Mouse (Mus musculus): Measurements from ENCODE around the gene Nt5c1a. TPM values are rescaled to one million over a fixed set of nuclear protein-coding genes. Genes with fewer than 3 reads are reported as not detected.
"Not testable (repeated sequence)": the region's sequence is repeated elsewhere in the genome, so short reads cannot be mapped to it uniquely, and the experiment has no call there.

Gene Nt5c1a
- total RNA-seq (2017): not detected in 3 replicates

DNA sequence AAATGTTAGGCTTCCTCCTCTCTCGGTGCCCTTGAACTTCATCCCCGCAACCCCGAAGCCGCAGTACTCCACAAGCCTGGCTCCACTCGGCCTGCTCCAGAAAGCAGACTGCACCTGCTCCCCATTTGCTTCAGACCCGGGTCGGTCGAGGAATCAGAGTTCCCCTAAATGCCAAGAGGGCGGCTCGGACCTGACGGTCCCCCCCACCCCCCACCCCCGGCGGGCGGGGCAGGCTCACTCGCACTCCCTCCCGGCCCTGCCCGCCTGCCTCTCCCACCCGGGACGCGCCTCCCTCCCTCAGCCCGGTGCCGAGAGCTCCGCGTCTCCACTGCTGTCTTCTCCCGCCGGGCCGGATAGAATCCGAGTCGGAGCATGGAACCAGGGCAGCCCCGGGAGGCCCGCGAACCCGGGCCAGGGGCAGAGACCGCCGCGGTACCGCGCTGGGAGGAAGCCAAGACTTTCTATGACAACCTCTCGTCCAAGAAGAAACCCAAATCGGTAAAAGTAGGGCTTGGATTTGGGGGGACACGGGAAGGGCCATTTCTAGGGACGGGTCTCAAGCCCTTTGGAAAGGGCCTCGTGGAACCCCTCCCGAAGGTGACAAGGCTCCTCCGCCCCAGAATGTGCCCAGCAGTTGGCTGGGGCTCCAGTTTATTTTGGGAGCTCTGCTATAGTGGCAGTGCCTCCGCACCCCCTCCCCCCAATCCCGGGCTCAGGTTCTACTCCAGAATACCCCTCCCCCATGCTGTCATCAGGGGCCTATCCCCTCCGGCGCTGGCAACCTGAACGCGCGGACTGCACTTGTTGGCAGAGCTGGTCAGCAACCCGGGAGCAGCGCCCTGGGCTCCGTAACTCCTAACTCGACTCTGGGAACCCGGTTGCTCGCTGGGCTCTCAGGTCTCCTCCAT, at the start of gene Nt5c1a:
Gene Nt5c1a, plus strand, starts transcription at position 319 of the 908 bp plus-strand sequence.
- no peak for ATAC-seq (replicated peaks; ENCODE audit: insufficient number of reproducible peaks, low FRiP score, low TSS enrichment, poor library complexity, severe bottlenecking)

DNA sequence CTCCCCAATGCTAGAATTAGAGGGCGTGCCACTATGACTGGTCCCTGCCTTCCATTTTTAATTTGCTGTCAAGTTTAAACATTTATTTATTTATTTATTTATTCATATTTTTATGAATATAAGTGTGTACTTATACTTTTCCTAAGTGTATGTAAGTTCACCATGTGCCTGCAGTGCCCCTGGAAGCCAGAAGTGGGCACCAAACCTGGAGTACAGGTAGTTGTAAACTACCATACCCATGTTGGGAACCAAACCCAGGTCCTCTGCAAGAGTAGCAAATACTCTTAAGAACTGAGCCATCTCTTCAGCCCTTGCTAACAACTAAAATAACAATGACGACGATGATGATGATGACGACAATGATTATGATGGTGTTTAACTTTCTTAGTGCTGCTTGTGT, 49.3 kb upstream of the Nt5c1a start:
- ATAC-seq (replicated peaks; ENCODE audit: insufficient number of reproducible peaks, low FRiP score, low TSS enrichment, poor library complexity, severe bottlenecking): no peak

DNA sequence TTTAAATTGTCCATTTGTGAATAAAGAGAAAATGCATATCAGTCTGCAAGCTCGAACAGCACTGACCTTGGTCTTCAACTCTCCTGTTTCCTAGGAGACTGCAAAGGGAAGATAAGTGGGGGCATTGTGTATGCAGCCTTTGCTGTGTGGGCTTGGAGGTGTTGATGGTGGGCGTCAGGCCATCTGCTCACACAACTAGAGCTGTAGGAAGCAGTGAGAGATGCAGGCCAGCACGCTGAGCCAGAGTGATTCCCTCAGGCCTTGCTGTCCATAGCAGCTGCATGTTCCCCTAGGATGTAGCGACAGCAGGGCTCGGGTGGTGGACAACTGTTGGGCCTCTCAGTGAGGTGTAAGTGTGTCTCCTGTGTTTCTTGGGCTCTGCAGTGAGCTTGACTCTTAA, 48.3 kb upstream of the Nt5c1a start:
- no peak for ATAC-seq (replicated peaks; ENCODE audit: insufficient number of reproducible peaks, low FRiP score, low TSS enrichment, poor library complexity, severe bottlenecking)

DNA sequence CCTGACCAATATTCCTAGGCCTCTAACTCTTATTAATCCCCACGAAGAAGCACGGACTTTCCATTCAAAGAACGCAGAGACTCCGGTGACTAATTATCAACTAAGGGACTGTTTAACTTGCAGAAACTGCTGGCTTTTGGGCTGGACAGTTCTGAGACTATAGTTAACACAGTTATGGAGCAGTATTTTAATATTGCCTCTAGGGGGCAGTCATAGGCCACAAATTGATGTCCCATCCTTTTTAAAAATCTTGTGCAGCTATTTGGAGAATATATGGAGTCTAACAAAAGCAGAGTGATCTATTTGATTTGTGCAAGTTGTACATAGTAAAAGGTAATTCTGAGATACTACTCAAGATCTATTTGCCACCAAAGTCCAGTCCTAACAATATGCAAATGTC, 46.3 kb upstream of the Nt5c1a start:
- no peak for ATAC-seq (replicated peaks; ENCODE audit: insufficient number of reproducible peaks, low FRiP score, low TSS enrichment, poor library complexity, severe bottlenecking)

DNA sequence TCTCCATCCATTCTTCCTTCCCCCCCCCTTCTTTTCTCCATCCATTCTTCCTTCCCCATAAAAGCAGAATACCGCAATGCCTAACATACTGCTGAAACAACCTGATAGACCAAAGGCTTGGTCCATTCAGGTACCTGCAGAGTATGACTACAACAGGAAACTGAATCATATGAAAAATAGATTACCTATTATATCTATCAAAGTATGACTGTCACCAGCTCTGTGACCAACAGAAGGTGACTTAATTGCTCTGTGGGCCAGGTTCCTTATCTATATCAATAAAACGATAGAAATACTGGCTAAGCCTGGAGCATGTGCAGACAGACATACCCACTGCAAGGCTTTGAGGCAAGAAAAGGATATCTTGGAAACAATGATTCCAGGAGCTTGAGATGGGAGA, 45.9 kb upstream of the Nt5c1a start:
- no peak for ATAC-seq (replicated peaks; ENCODE audit: insufficient number of reproducible peaks, low FRiP score, low TSS enrichment, poor library complexity, severe bottlenecking)

DNA sequence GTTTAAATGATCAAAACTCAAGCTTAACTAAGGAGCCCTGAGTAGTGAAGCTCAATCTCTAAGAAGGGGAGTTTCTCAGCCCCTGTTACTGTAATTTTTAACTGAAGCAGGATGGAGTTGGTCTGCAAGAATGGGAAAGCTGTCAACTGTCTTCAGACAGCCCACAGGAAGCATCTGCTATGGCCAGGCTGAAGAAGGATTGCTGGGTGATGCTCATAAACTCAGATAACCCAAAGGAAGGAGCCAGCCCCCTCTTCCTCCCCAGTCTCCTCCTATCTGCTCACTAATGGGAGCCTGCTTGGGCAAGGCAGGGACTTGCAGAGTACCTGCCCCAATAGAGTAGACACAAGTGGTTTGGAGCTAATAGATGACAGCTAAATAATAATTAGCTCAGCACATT, 45.5 kb upstream of the Nt5c1a start:
- ATAC-seq (replicated peaks; ENCODE audit: insufficient number of reproducible peaks, low FRiP score, low TSS enrichment, poor library complexity, severe bottlenecking): no peak

DNA sequence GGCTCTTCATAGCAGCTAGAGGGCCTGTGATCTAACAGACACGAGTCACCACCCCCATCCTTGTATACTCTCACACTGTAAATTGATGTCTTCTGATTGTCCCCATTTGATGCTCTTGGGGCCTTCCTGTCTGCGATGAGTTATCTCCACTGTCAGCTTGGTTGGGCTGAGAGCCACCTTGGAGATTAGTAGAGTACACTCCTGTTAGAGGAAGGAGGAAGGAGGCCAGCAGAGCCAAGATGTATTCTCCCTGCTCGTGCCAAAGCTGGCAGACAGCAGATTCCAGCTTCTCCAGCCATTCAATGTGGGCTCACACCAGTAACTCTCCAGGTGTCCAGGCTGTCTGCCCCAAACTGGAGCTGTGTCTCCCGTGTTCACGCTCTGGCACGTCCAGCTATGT, 40.7 kb upstream of the Nt5c1a start:
- no peak for ATAC-seq (replicated peaks; ENCODE audit: insufficient number of reproducible peaks, low FRiP score, low TSS enrichment, poor library complexity, severe bottlenecking)

DNA sequence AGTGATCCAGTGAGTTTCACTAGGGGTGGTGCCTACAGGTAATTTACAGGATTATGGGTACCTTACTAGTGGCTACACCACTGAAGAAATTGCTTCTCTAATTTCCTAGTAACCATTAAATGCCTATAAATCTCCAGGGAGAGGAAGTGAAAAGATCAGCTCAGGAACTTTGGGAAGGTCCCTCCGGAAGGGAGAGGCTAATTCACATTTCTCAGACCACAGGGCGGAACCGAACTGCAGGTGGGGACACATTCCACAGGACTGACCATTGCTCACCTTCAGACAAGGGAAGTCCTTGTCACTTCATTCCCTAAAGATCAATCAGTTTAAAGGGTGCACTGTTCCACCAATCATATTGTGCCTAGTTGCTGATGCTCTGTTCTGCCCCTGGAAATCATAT, 40.1 kb upstream of the Nt5c1a start:
- ATAC-seq (replicated peaks; ENCODE audit: insufficient number of reproducible peaks, low FRiP score, low TSS enrichment, poor library complexity, severe bottlenecking): not testable (repeated sequence)

DNA sequence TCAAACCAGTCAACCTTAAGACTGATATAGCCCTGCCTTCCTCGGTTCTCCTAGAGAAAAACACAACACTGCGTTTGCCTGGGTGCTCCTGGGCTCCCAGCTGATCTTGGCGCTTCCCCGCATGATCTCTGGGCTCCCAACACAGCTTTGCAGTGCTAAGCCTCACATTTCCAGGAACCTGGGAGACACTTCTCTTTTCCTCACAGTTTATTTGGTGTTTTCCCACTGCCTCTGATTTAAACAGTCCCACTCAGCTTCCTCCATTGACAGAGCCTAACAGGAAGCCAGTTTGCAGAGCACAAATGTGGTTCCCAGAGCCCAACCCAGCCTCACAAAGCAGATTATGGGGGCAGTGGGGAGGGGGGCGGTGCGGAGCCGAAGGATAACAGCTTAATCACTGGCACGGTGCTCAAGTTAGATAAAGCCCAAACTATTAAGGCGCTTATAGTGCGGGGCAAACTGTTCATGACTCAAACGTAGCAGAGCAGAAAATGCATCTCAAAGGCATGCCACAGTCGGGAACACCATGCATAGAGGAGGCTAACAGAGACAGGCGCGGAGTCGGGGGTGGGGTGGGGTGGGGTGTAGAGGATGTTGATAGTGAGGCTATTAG, 38.9 kb upstream of the Nt5c1a start:
- no peak for ATAC-seq (replicated peaks; ENCODE audit: insufficient number of reproducible peaks, low FRiP score, low TSS enrichment, poor library complexity, severe bottlenecking)

DNA sequence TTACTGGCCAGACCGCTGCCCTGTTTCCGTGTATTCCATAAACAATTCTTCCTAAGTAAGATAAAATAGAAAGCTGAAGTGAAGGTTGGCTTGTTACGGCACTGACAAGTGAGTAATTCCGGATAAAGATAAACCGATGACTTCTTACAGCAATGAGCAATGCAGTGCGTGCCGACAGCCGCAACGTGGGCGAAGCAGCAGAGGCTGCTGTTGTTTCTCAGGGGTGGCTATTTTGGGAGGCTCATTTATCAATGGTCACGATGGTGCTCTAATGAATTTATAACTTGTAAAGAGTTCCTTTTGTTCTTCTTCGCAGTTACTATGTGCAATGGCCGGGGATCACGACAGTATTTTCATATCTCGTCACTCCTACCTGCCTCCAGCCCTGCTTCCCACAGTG, 37.1 kb upstream of the Nt5c1a start:
- no peak for ATAC-seq (replicated peaks; ENCODE audit: insufficient number of reproducible peaks, low FRiP score, low TSS enrichment, poor library complexity, severe bottlenecking)

DNA sequence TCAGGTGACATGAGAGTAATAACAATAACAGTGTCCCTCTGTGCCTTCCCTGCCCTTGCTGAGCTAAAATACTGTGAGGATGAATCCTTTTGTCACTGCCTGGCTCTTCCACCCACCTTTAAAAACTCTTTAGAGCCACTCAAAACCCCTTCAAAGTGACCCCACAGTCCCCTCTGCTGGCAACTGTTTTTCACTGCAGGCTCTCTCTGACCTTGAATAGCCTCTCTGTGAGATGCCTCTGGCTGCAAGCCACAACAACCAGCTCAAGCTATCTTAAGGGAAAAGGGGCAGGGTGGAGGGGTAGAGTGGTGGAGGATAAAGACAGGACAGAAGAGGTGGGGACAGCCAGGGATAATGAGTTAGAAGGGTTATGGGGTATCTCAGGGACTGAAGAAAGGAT, 29.5 kb upstream of the Nt5c1a start:
- ATAC-seq (replicated peaks; ENCODE audit: insufficient number of reproducible peaks, low FRiP score, low TSS enrichment, poor library complexity, severe bottlenecking): no peak

DNA sequence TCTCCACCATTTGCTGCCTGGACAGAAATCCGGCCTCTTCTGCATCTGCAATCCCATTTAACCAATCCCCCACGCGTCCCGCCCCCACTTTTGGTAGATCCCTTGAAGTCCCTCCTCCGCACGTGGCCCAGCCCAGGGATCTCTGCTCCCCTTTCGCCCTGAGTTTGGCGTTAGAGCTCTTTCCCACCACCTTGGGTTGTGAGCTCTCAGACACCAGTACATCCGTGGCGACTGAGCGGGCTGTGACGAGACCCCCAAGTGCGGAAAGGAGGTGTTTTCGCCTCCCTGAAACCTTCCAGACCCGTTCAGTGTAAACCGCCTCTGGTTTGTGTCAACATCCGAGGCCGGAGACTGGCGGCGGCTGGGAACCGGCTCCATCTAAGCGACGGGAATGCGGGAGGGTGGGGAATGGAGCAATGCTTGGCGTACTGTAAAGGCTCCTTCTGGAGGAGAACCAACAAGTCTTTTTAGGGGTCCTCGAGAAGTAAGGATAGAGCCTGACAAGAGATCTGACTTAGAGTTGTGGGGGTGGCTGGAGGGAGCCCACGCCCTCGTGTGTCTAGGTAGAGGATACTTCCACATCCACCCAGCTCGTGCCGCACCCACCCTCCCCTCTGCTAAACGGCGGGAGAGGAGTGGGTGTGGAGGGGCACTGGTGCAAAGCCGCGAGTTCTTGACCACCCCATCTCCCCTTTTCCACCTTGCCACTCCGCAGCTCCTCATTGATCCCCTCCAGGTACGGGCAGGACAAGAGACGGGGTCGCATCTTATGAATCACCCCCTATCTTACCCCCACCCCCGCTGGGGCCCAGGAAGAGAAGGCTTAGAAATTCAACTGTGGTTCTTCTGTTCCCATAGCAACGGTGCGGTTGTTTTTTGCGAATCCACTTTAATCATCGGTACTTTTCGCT, 18.7 kb upstream of the Nt5c1a start, which contains the start of gene Hpcal4:
Gene Hpcal4, plus strand, starts transcription at position 900 of the 911 bp plus-strand sequence.
- no peak for ATAC-seq (replicated peaks; ENCODE audit: insufficient number of reproducible peaks, low FRiP score, low TSS enrichment, poor library complexity, severe bottlenecking)

DNA sequence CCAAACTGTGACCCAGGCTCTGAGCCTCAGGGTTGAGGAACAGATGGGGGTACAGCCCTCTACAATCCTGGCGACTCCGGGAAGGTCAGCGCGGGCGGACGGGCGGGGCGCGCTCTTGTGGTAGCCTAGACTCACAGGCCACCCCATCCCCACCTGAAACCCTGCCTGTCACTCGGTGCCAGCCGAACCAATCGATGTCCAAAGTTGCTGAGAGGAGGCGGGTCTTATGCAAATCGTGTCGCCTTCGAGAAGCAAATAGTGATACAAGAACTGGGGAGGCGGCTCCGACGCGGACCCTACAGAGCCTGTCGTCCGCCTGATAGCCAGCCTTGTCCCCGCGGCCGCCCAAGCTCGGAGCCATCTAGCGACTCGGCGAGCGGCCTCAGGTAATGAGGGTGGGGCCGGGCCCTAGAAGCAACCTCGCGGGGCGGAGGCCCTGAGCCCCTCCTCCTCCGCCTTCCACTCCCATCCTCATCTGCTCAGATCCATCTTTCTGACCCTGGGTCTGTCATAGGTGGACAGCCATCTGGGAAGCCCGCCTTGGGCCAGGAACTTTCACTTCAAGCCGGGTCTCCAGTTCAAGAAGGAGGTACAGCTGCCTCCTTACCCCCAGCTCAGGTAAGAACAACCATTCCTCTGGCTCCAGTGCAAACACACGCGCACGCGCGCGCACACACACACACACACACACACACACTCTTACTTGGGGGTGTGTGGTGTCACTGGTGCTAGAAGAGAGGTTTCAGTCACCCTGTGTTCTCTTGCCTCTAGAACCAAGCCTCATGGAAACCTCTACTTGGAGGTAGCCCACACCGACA, 17.9 kb upstream of the Nt5c1a start:
- ATAC-seq (replicated peaks; ENCODE audit: insufficient number of reproducible peaks, low FRiP score, low TSS enrichment, poor library complexity, severe bottlenecking): peak; percentile 31; the same call in 1 of the 2 replicates

DNA sequence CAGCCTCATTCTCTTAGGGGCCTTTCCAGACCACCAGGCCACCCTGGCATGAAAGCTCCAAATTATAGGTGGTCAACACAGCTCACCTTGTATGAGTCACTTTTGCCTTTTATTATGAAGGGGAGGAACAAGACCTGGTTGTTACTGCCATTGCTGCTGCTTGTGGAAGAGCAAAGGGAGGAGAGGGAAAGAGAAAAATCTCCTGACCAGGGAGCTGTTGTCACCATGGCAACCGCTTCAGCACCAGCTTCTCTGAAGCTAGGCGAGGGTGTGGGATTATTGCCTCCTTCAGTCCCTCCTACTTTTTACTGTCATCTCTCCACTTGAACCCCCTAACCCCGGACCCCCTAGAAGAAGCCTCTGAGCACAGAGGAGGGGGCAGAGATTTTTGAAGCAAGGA, 16.5 kb upstream of the Nt5c1a start:
- no peak for ATAC-seq (replicated peaks; ENCODE audit: insufficient number of reproducible peaks, low FRiP score, low TSS enrichment, poor library complexity, severe bottlenecking)

DNA sequence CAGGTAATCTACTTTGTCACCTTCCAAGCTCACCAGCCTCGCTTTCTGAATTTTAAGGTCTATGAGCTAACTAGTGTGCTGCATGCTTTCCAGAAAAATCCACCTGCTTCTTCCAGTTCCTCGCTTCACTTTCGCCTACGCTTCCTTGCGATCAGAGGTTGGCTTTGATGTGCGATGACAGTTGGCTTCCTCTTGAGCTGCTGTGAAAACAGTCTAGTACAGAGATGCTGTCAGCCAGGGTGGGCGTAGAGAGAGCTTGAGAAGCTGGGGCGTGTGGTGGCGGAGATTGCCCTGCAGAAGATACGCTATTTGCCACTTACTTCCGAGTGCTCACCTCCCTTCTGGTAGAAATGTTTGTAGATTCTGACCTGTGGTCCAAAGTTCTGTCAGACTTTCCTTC, 9.0 kb upstream of the Nt5c1a start:
- ATAC-seq (replicated peaks; ENCODE audit: insufficient number of reproducible peaks, low FRiP score, low TSS enrichment, poor library complexity, severe bottlenecking): no peak

DNA sequence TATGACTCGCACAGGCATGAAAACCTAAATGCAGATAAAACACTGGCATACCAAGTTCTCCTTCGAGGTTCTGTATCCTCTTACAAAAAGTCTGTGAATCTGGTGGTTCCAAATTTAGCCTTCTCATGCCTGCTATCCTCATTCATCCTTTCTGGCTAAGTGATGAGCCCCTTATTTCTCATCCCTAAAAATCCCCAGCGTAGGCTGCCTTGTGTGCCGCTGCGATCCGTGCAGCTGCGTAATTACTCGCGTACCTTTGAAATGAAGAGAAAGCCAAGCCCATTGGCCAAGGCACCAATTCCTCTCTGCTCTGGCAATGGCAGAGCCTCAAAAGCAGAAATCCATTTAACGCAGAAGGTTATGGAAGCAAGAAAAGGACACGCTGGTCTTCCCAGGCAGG, 7.5 kb upstream of the Nt5c1a start:
- ATAC-seq (replicated peaks; ENCODE audit: insufficient number of reproducible peaks, low FRiP score, low TSS enrichment, poor library complexity, severe bottlenecking): no peak

DNA sequence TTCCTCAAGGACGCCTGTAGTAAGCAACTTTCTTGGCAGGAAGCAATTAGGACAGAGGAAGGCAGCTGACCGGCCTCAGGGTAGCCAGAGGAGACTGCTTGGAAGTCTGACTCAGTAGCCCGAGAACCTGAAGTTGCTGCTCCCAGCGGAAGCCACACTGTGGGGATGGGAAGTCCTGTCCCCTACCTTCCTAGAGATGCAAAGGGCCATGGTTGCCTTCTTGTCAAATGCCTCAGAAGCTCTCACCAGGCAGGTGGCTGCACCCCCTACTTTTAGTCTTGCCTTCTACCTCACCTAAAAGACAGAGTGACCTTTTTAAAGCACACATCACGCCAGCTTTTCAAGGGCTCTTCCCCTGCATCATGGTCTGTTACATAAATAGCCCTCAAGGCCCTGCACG, 4.6 kb upstream of the Nt5c1a start:
- ATAC-seq (replicated peaks; ENCODE audit: insufficient number of reproducible peaks, low FRiP score, low TSS enrichment, poor library complexity, severe bottlenecking): no peak

DNA sequence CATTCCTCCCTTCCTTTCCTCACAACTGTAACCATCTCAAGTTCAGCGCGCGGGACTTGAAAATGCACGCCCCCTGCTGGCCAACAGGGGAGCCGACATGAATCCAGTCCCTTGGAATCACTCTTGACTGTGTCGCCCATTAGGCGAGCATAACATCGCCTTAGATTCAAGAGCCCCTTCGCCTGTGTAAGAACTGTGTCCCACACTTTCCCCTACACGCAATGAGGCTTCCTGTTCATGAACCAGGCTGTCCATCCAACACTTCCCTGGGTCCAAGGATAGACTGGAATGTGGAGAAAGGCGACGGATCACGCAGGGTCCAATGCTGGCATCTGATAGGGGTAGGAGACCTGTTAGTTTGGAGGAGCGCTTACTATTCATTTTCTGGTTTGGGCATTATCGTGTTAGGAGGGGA, 526 bp upstream of the Nt5c1a start:
- no peak for ATAC-seq (replicated peaks; ENCODE audit: insufficient number of reproducible peaks, low FRiP score, low TSS enrichment, poor library complexity, severe bottlenecking)

DNA sequence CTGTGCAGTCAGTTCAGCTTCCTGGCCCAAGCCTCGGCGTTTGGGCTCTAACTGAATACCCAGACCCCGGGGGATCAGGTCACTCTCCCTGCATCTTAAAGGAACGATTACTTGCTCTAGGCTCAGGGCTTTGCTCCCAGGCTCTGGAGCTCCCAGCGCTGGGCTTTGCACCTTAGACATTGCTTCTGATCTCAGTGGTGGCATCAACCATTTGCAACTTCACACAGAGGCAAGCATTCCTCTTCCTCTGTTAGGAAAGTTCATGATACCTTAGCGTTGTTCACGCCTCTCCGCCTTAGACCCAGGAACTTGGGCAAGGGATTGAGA, 753 bp downstream of the Nt5c1a start:
- no peak for ATAC-seq (replicated peaks; ENCODE audit: insufficient number of reproducible peaks, low FRiP score, low TSS enrichment, poor library complexity, severe bottlenecking)
